Mouse (Mus musculus): ENCODE measurements at regions not wholly inside any gene's neighbourhood (a gene's known extent, or its start where the extent isn't known, plus 50 kb on each side); places are given as distances from the start of the nearest gene placed in this dataset.
"Not testable (repeated sequence)": the region's sequence is repeated elsewhere in the genome, so short reads cannot be mapped to it uniquely, and the experiment has no call there.

DNA sequence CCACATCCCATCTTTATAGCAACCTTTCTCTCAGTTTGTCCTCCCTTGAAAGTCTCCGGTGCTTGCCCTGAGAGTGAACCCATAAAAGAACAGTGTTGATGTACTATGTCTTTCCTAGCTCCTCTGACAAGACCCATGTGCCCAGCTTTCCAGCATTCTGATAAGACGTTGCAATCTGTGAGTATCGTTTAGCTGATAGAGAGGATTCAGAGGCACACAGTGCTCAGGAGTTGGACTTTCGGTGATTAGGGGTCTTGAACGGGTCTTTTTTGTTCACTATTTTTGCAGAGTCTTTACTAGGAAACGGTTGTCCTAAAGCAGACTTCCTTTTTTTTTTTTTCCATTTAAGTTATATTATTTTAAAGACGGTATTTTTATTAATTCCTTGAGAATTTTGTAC lies 122.3 kb upstream of the Cpsf6 start:
- in situ Hi-C loops (cut with MboI; ENCODE audit: low sequenced_read_pairs): no loop called here

DNA sequence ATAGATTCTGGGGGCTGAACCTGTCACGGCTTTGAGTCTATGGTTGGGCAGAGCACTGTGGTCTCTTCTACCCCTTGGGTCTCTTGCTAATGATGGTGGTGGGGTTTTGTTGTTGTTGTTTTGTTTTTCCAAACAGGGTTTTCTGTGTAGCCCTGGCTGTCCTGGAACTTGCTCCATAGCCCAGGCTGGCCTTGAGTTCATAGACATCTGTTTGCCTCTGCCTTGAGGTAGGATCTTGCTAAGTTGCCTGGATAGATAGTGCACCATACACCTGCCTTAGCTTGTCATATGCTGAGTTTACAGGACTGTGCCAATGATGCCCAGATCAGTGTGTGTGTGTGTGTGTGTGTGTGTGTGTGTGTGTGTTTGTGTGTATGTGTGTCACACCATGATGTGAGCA lies 121.6 kb upstream of the Cpsf6 start:
- in situ Hi-C loops (cut with MboI; ENCODE audit: low sequenced_read_pairs): no loop called here

DNA sequence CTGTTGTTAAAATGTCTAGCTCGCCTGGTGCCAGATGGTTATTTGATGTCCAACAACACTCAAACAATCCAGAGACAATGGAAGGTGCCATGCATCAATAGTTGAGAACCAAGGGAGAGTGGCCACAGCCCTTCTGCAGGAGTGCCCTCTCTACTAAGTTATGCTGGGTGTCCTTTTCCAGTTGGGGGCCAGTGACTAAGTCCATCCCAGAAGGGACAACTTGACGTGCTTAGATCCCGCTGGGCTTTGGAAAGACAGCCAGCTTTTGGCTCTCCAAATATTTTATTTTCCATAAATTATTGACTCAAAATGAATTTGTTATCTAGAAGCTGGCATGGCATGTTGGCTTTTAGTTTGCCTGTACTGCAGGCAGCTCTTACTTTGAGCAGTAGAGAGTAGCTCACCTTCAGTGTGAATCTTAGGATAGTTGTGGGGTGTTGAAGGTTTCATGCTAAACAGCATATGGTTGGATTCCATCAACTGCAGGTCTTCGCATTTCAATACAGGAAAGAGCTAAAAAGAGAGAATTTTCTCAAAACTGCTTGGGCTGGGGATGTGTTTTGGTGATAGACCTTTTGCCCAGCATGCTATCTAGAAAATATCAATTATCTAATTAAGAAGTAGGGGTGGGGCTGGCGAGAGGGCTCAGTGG lies 120.8 kb upstream of the Cpsf6 start:
- in situ Hi-C loops (cut with MboI; ENCODE audit: low sequenced_read_pairs): no loop called here

DNA sequence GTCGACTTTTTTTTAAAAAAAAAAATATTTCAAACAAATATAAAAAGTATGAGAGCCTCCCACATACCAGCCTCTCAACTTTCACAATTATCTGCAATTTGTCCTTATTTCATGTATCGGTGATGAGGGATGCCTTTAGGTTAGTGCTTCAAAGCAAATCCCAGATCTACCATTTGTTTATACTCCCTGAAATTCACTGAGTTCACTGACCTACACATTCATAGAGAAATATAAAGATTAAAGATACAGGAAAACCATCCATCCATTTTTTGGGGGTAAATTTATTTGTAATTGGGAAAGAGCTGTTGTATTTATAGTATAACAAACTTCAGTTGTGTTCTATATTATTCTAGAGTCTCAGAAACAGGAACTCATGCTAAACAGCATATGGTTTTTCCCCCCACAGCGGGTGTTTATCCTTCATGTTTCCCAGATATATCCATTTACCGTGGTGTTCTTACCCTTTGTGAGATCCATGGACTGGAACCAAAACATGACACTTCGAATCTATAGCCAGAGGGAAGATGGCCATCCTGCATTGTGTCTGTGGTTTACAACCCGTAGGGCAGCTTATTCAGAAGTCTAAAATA lies 120.1 kb upstream of the Cpsf6 start:
- in situ Hi-C loops (cut with MboI; ENCODE audit: low sequenced_read_pairs): no loop called here

DNA sequence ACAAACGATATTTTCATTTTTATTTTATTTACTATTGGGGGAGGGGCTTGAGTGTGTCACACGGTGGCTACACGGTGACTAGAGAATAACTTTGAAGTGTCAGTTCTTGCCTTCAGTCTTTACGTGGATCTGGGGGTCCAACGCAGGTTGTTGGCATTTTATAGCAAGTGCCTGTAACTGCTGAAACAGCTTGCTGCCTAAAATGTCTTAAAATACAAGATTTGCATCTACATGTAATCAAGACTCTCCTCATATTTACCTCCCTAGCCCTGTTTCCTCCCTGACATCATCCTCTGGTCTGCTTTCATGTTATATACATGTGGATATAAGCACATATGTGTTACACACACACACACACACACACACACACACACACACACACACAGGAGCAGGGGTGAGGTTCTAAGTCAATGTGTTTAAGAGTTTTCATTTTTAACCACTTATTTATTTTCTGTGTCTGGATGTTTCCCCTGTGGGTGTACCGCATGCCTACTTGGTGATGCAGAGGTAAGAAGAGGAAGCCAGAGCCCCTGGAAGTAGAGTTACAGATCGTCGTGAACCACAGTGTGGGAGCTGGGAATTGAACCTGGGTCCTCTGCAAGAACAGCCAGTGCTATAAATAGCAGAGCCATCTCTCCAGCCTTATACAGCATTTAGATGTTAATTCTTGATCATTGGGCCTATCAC lies 119.5 kb upstream of the Cpsf6 start:
- in situ Hi-C loops (cut with MboI; ENCODE audit: low sequenced_read_pairs): no loop called here

DNA sequence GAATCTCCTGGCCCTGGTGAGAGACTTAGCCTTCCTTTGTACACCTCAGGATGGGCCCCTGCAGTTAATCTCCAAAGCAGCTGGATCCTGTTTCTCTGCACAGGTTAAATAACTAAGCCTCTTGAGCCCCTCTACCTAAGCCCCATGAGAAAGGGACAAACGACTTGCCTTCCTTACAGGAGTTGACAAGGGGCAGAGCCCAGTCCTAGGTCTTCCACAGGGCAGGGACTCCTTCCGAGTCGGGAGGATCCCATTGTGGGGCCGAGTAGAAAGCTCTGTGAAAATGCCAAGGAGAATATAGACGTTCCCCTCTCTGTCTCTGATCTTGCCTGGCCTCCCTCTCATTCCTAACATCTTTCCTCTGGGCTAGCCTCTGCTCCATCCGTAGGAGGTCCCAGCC lies 118.7 kb upstream of the Cpsf6 start:
- in situ Hi-C loops (cut with MboI; ENCODE audit: low sequenced_read_pairs): no loop called here

DNA sequence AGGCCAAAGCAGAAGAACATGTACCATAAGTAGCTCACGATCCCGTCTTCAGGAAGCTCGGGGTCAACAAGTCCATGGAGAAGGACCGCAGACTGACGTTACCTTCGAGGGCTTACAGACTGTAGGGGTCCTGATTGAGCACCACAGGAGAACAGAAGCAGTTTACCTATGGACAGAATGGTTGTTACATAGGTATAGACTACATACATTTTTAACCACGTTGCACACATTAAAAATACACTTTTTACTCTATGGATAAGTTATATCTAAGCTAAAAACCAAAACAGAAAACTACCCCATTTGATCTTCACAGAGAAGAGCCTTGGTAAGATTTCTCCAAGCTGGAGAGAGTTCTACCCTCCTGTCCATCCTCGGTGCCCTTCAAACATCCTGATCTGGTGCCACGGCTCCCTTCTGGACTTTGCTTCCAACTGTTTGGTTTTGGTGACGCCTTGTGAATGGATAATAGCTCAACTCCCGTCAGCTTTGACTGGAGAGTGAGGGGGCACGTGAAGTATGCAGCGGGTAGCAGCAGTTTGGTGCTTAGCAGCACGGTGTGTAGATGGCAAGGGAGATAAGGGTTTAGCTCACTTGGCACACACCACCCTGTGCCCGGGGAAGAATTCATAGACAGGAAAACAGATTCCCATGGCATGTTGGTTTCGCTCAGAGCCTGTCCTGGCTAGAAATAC lies 117.9 kb upstream of the Cpsf6 start:
- in situ Hi-C loops (cut with MboI; ENCODE audit: low sequenced_read_pairs): no loop called here

DNA sequence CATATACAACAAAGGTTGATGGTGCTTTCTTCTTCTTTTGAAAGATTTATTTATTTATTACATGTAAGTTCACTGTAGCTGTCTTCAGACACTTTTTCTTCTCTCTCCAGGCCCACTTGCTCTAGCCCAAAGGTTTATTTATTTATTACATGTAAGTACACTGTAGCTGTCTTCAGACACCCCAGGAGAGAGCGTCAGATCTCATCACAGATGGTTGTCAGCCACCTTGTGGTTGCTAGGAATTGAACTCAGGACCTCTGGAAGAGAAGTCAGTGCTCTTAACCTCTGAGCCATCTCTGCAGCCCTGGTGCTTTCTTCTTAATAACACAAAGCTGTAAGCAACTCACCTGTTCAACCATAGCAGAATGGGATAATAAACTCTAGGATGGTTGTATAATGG lies 117.3 kb upstream of the Cpsf6 start:
- in situ Hi-C loops (cut with MboI; ENCODE audit: low sequenced_read_pairs): not testable (repeated sequence)

DNA sequence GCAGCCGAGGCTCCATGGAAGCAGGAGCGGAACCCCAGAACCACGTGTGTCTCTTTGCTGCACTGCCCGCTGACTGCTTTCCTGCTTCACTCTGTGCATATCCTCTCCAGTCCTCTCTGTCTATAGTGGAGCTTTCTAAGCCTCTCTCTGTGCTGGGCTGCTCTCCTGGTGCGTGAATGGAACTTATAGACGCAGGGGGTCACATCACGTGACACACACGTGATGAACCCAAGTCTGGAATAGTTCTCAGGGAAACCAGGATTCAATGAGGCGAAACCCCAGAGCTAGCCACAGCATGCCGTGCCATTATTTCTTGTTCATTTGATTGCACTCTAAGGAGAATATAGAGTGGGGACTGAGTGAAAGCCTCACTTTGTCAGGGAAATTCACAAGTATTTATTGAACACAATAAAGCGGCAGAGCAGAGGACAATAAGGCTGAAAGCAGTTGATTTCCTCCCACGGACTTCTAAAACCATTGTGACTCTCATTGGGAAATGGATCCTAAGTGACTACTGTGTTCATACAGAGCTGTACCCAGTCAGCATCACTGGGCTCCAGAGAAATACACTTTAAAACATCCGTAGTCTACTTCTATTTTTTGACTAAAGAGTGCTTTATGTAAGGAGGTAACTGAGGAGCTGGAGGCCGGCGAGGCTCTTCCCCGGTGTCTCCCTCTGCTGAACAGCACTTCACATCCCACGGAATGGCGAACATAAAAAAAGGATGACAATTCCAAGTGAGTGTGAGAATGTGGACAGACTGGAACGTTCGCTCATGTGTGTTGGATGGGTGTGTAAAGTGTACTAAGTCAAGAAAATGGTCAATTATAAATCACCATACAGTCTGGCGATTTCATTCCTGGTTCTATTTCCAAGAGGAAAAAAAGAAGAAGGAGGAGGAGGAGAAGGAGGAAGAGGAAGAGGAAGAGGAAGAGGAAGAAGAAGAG lies 116.5 kb upstream of the Cpsf6 start:
- in situ Hi-C loops (cut with MboI; ENCODE audit: low sequenced_read_pairs): no loop called here

DNA sequence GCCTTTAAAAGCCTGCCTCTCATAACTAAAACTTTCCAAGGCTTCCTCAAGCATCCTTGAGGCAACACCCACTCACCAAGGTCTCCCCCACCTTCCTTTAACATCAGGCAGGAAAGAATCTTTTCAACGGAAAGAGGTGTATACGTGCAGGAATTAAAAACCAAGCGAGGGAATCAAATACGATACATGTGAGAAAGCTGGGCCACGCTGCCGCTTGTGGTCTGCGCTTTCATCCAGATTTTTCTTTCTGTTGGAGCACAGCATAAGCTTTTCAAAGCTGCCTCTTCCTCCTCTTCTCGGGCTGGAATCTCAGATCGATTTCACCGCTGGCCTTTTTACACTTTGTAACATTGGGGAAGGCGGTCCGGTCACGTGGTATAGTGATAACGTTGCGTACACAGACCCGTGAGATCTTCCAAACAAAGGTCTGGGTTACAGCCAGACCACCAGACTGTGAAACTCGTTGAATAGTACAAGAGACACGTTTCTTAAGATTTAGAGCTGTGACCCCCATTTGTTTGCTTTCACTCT lies 114.4 kb upstream of the Cpsf6 start:
- in situ Hi-C loops (cut with MboI; ENCODE audit: low sequenced_read_pairs): no loop called here

DNA sequence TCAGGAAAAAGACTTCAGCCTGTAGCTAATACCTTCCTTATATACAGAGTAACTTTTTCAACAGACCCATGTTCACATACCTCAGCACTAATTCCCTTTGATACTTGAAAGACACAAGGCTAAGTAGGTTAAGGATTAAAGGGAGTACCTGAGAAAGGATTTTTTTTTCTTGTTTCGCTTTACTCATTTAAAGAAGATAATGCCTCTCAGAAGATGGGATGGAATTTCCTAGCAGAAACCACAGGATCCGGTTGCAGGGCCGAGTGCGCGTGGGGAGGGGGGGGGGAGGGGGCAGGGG lies 114.0 kb upstream of the Cpsf6 start:
- in situ Hi-C loops (cut with MboI; ENCODE audit: low sequenced_read_pairs): no loop called here

DNA sequence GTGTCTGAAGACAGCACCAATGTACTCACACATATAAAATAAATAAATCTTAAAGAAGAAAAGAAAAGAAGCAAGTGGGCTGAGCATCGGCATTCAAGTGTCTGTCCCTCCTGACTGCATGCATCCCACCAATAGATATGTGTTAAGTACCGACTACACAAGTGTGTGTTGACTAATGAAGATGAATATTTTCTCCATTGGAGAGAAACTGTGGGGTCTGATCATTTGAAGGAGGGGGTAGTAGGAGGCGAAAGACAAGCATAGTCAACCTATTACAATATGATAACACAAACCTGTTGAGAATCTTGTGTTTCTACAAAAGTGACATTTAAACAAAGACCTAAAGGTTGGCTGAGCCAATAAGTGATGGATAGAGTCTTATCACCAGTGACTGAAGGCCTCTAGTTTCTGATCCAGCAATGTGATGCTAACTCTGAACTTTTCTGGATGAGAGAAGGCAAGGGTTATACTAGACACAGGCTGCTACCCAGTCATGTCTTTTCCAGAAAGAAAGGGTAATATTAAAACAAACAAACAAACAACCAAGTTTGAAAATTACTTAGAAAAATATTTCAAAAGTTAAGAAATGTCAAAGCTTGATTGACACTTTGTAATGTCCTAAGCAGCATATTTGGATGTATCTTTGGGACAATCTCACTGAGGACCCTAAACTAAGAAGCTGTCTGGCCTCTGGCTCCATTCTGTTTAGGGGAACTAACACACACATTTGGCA lies 113.4 kb upstream of the Cpsf6 start:
- in situ Hi-C loops (cut with MboI; ENCODE audit: low sequenced_read_pairs): no loop called here

DNA sequence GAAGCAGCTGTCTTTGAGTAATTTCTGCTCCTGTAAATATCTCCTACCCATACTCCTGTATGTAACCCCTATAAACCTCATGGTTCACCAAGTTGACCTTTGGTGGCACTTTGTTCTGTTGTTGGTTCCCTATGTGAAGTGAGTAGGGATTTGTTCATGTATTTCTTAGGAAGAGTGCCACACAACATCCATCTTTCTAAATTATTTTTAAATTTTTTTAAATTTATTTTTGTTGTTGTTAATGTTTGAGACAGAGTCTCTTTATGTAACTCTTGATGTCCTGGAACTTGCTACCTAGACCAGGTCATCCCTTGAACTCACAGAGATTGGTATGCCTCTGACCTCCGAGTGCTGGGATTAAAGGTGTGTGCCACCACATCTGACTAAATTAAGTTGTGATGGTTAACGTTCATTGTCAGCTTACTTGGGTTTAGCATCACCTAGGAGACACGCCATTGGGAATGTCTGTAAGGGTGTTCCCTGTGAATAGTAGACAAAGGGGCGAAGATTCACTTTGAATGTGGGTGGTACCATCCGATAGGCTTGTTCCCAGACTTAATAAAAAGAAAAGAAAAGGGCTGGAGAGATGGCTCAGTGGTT lies 112.7 kb upstream of the Cpsf6 start:
- in situ Hi-C loops (cut with MboI; ENCODE audit: low sequenced_read_pairs): no loop called here

DNA sequence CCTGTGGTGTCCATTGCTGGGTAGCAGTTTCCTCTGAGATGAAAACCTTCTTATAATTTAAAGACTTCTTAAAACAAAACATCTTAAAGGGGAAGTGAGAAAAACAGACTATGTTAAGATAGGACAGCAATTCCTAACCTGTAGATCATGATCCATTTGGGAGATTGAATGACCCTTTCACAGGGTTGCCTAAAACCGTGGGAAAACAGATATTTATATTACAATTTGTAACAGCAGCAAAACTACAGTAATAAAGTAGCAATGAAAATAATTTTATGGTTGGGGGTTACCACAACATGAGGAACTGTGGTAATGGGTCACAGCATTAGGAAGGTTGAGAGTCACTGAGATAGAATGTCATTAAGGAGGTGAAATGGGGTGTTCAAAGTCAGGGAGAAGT lies 111.9 kb upstream of the Cpsf6 start:
- in situ Hi-C loops (cut with MboI; ENCODE audit: low sequenced_read_pairs): no loop called here

DNA sequence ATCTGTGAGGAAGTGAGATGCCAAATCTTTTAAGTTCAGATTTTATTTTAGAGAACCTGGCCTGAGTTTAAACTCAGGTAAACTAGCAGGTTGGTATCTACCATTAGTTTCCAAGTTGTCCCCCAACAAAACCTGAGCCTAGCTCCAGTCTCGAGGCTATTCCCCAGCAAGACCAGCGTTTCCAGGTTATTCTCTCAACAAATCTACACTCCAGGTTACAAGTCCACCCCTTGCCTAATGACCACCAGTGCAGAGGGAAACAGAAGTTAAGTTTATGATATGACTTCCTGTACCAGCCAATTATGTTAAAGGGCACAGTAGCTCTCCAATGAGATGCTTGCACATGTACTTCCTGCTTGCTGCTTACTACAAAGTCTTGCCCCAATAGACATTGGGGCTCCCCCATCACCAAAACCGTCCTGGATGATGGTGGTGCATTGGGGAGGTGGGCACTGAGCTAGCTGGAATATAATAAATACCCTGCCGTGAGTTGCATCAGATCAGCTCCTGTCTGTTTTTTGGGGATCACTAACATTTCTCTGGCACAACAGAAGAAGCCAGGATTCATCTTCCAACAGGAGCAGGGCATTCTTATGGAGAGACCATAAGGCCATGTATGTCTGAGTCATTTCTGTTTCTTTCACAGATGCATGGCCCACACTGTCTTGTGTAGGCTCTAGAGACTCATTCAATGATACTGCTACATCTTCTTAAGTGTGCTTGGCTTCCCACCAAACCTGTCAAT lies 111.2 kb upstream of the Cpsf6 start:
- in situ Hi-C loops (cut with MboI; ENCODE audit: low sequenced_read_pairs): no loop called here

DNA sequence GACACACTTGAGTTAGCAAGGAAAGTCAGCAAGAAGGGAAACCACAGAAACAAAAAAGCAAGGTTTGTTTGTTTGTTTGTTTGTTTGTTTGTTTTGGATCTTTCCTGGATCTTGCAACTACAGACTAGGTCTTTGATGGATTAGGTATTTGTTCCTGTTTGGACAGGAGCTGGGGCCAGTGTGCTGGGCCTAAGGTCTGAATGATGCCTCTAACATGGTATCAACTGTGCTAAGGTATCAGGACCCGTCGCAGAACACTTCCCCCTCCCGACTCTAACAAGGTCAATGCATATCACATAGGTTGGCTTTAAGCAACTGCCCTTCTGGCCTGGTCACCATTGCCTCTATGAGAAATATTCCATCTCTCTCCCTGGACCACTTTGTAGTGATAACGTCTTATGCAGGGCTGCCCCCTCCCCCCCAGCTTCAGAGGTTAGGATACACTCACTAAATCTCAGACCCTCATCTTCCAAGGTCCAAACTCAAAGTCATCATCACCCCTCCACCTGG lies 103.3 kb upstream of the Cpsf6 start:
- in situ Hi-C loops (cut with MboI; ENCODE audit: low sequenced_read_pairs): no loop called here

DNA sequence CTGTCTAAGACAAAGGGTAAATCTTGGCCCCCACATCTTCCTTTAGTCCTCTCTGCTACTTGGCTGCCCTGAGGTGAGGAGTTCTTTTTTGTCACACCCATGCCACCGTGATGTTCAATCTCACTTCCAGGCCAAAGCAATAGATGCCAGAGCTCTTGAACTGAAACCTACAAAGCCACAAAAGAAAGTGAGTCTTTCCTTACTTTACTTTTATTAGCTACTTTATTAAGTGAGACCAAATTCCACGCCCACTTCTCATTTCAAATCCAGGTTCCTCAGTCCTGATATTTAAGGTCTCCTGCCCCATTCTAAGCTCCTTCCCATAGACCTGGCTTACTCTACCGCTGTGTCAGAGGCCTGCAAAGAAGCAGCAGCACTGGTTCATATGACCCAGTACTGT lies 102.5 kb upstream of the Cpsf6 start:
- in situ Hi-C loops (cut with MboI; ENCODE audit: low sequenced_read_pairs): no loop called here

DNA sequence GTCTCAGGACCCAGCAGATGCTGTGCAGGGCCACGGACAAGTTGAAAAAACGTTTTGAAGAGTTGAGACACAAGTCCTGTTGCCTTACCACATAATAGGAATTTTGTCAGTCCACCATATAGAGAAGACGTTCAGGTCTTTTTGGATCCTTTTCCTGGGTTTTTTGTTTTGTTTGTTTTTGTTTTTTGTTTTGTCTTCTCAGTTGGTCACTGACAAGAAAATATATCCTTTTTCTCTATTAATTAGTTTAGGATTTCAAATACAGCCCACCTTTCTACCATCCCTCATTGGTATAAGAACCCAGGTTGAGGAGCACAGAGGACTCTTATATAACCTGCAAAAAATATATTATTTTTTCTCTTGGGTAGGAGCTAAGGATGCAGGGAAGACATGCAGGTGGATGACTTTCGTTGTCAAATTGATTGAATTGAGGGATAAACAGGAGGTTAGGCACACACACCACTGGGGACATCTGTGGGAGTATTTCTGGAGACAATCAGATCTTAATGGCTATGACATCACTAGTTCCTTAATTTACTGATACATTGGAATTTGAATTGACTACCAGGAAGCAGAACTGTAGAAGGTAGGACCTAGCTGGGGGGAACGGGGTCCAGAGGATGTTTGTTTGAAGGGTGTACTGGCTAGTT lies 101.7 kb upstream of the Cpsf6 start:
- in situ Hi-C loops (cut with MboI; ENCODE audit: low sequenced_read_pairs): no loop called here

Measured in CH12F3 (cell line).